Mouse (Mus musculus) E14TG2a.4 (cell line): Measurements from ENCODE around the gene Pih1d2.
"Not testable (repeated sequence)": the region's sequence is repeated elsewhere in the genome, so short reads cannot be mapped to it uniquely, and the experiment has no call there.

ENCODE experiments used
- H3K27me3 ChIP-seq: 2 replicates; pipeline ENCODE4 v1.6.1; 2014; ENCODE audit warnings: low read length, control low read depth; ENCODE audit not compliant: insufficient read depth
- H3K36me3 ChIP-seq: 2 replicates; pipeline ENCODE4 v1.6.1; 2014; ENCODE audit warnings: low read length, control low read depth; ENCODE audit not compliant: insufficient read depth
- H3K4me1 ChIP-seq: replicated peaks from 2 replicates; pipeline ENCODE4 v1.6.1; 2014; ENCODE audit warnings: low read depth, low read length, control low read depth
- H3K4me3 ChIP-seq: replicated peaks from 2 replicates; pipeline ENCODE4 v1.5.1; 2014; ENCODE audit warnings: mild to moderate bottlenecking, low read length
- H3K9me3 ChIP-seq: 2 replicates; pipeline ENCODE4 v1.6.1; 2014; ENCODE audit warnings: low read length, control low read depth
- CTCF ChIP-seq: conservative IDR thresholded peaks from 2 replicates; pipeline ENCODE4 v1.5.1; 2014; ENCODE audit warnings: low read length
- NANOG ChIP-seq: IDR thresholded peaks from 2 replicates; pipeline ENCODE4 v1.6.1; 2014; ENCODE audit warnings: borderline replicate concordance, low read length, mixed read lengths
- POU5F1 ChIP-seq: IDR thresholded peaks from 2 replicates; pipeline ENCODE4 v1.6.1; 2014; ENCODE audit warnings: low read length, borderline replicate concordance

Pih1d2 gene

DNA sequence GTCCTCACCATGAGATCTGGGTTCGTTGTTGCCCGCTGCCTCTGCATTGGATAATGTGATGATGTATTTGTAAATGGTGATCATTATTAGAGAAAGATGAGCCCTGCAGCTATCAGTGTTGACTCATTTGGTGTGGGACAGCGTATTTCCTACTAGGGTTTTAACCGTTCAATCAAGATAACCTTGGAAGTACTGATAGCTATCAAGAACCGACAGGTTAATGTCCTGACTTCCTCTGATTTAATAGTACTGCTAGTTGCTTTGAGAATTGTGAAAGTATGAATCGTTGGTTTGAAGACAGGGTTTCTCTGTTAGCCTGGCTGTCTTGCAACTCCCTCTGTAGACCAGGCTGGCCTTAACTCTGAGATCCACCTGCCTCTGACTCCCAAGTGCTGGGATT lies 12.8 kb upstream of the Pih1d2 start:
- H3K4me3 ChIP-seq, result peak overlapping the region; percentile 96
- no peaks in the 10 kb centered on the region for H3K27me3 ChIP-seq
- H3K9me3 ChIP-seq, result no peaks in the 10 kb centered on the region
- peaks cover 69% of the 10 kb centered on the region for H3K36me3 ChIP-seq
- peaks cover 42% of the 10 kb centered on the region for H3K4me1 ChIP-seq
- TF ChIP-seq NANOG (no peak), CTCF (no peak), POU5F1 (no peak)

DNA sequence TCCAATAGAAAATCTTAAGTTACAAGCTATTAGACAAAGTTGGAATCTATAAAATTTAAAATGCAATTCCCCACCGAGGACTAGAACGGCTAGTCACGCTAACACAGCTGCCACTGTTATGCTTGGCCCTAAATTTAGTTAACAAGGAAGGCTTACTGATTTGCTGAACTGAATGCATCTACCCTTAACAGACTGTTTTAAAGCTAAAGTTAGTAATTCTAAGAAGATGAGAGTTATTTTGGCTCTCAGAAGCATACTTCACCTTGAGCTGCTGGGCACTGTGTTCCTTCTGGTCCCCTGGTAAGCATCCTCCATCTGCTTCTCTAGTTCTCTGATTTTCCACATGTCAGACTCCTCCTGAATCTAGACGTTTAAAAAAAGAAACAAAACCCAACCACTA lies 5.0 kb upstream of the Pih1d2 start:
- H3K36me3 ChIP-seq, result peaks cover 81% of the 10 kb centered on the region
- H3K27me3 ChIP-seq, result no peaks in the 10 kb centered on the region
- H3K4me1 ChIP-seq, result peaks cover 16% of the 10 kb centered on the region
- no peak for TF ChIP-seq POU5F1
- no peak for TF ChIP-seq CTCF
- no peak for TF ChIP-seq NANOG
- no peaks in the 10 kb centered on the region for H3K9me3 ChIP-seq
- H3K4me3 ChIP-seq, result no peak overlapping the region

DNA sequence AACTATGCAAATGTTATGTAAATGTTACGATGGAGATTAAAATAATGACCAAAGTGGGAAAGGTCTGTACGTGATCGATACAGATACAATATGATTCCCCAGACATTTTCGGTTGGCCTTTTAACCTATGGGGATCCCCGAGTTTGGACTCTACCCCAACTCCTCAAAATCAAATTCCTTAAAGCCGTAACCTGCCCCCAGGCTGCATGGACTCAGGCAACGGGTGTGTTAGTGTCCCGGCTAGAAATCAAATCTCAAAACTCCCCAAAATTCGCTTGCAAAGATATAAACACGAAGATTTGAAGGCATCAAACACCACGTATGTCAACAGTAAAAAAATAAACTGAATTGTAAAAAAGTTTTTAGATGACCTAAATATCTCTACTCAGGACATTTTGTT lies 960 bp upstream of the Pih1d2 start:
- Histone ChIP-seq H3K27me3 (no peaks in the 10 kb centered on the region), H3K4me3 (peak overlapping the region; percentile 99), H3K36me3 (peaks cover 42% of the 10 kb centered on the region), H3K9me3 (no peaks in the 10 kb centered on the region), H3K4me1 (peaks cover 16% of the 10 kb centered on the region)
- TF ChIP-seq POU5F1 (no peak), NANOG (no peak), CTCF (no peak)

DNA sequence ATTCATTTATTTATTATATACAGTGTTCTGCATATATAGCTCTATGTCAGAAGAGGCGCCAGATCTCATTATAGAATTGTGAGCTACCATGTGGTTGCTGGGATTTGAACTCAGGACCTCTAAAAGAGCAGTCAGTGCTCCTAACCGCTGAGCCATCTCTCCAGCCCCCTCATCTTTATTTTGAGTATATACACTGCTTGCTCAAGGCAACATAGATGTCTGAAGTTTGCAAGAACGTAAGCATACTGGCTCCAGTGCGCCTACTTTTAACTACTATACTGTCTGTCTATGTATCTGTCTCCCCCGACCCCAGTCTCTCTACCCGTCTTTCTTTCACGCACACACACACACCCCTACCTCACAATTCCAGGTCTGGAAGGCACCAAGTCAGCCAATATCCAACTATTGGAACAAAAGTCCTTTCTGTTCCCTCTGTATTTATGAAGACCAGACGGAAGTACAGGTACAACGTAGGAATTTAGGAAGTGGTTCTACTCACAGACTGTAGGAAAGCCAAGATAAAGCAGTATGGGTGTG lies 741 bp downstream of the Pih1d2 start:
- Histone ChIP-seq H3K4me1 (peaks cover 16% of the 10 kb centered on the region), H3K4me3 (peak overlapping the region; percentile 99), H3K27me3 (no peaks in the 10 kb centered on the region; the same call in 1 of the 2 replicates), H3K36me3 (peaks cover 26% of the 10 kb centered on the region), H3K9me3 (no peaks in the 10 kb centered on the region)
- TF ChIP-seq CTCF (no peak), NANOG (no peak), POU5F1 (no peak)

DNA sequence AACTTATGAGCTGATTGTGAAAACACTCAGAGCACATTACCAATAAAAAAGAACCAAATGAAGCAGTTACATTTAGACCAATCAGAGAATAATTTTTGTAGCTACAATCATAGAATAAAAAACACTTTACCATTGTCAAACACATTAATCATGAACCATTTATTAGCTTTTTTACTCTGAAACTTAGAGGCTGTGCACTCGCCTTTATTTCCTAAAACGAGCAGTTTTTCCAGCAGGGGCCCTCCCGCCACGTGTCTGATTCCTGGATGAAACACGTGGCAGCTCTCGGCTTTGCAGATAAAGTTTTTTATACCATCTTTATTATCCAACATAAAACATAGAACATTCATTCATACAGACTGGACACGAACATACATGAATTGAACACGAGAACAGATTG lies 13.8 kb downstream of the Pih1d2 start:
- not testable (repeated sequence) for H3K27me3 ChIP-seq, H3K4me1 ChIP-seq, H3K36me3 ChIP-seq, H3K4me3 ChIP-seq, H3K9me3 ChIP-seq

DNA sequence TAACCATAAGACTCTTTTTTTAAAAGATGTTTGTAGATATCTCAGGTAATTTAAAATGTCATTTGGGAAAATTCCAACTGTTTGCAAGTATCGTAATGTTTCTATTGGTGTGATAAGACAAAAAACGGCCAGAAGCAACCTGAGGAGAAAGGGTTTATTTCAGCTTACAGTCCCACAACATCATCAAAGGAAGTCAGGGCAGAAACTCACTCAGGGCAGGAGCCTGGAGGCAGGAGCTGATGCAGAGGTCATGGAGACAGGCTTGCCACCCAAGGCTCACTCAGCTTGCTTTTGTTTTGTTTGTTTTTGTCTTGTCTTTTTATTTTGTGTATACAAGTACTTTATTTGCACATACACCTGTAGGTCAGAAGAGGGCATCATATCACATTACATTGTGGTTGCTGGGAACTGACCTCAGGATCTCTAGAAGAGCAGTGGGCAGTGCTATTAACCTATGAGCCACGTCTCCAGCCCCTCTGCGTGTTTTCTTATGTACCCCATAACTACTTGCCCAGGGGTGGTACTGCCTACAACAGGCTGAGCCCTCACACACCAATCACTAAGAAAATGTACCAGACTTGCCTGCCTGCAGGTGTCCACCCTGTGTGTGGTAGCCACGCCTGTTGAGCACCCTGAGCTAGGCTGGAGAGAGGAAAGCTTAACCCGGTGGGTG lies 15.0 kb downstream of the Pih1d2 start:
- TF ChIP-seq POU5F1 (no peak), NANOG (no peak), CTCF (no peak)
- Histone ChIP-seq H3K4me3 (no peak overlapping the region), H3K27me3 (no peaks in the 10 kb centered on the region), H3K4me1 (peaks cover 4% of the 10 kb centered on the region; the same call in 1 of the 2 replicates), H3K36me3 (peaks cover 13% of the 10 kb centered on the region), H3K9me3 (no peaks in the 10 kb centered on the region)

DNA sequence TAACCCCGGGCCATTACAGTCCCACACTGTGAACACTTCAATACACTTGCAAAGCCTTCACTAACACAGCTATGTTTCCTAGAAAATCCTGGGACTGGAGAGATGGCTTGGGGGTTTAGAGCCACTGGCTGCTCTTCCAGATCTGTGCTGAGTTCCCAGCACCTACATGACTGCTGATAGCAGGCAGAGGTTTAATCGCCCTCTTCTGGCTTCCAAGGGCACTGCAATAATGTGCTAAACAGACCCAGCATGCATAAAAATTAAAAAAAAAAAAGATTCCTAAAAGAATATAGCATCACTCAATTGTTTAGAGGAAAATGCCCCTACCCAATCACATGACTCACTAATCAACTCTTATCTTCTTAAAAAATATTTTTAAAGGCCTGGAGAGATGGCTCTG lies 15.9 kb downstream of the Pih1d2 start:
- TF ChIP-seq POU5F1 (no peak), CTCF (no peak), NANOG (no peak)
- no peak overlapping the region for H3K4me3 ChIP-seq
- H3K9me3 ChIP-seq, result no peaks in the 10 kb centered on the region
- H3K27me3 ChIP-seq, result no peaks in the 10 kb centered on the region
- H3K36me3 ChIP-seq, result peaks cover 21% of the 10 kb centered on the region
- H3K4me1 ChIP-seq, result peaks cover 4% of the 10 kb centered on the region; the same call in 1 of the 2 replicates

DNA sequence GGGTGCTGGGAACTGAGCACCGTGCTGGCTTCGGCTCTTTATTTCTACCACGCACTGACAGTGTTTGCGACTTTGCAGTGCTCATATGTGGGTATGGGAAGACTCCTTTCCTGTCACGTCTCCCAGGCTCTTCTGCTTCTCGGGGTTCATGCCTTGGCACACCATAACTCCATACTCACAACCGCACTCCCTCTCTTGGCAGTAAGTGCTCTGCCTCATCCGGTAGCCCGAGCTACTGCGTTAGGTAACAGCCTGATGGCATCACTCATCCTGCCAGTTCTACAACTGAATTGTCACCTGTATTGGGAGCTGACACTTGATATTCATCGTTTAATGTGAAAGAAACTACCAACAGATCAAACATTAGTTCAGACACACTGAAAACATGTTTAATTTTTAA lies 17.1 kb downstream of the Pih1d2 start:
- Histone ChIP-seq H3K27me3 (no peaks in the 10 kb centered on the region), H3K4me3 (no peak overlapping the region), H3K4me1 (peaks cover 4% of the 10 kb centered on the region; the same call in 1 of the 2 replicates), H3K9me3 (no peaks in the 10 kb centered on the region), H3K36me3 (peaks cover 28% of the 10 kb centered on the region)
- TF ChIP-seq NANOG, result no peak
- TF ChIP-seq POU5F1, result no peak
- TF ChIP-seq CTCF, result no peak
